Mouse (Mus musculus): ENCODE measurements around the gene Prkar2b.

DNA sequence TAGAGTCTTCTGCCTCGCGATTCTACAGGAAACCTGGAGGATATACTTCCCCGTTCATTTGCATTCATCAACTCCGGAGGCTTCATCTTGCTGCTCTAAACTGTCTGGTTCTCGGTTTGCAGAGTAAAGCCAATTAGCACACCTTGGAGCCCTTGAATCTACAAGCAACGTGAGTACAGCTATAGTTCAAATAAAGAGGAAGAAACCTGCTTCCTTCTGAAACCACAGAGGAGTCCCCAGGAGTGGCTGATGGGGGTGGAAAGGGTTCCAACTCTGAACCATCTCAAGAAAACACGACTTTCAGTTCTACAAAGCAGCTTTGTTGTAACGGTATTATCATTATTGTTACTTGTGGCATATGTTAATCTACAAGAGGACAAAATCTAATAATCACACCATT lies 26.2 kb upstream of the Prkar2b start:
- no peak for TF ChIP-seq POLR2A (IDR thresholded peaks at IDR 0.05; ENCODE audit: insufficient read length, low read depth)
- TF ChIP-seq USF1 (IDR thresholded peaks at IDR 0.05; ENCODE audit: low read depth) = no peak
- TF ChIP-seq CEBPB (IDR thresholded peaks at IDR 0.05; ENCODE audit: insufficient read depth, poor library complexity, severe bottlenecking) = no peak
- TF ChIP-seq TCF3 (IDR thresholded peaks at IDR 0.05; ENCODE audit: insufficient read length, low read depth) = no peak
